Mouse (Mus musculus) spleen, adult 2 months (tissue): ENCODE measurements around the gene Btbd10.

Experiments
- CTCF ChIP-seq: fragments of 200-500 bp; IDR thresholded peaks from 2 replicates; pipeline ENCODE4 v1.5.1; 2011; ENCODE audit warnings: mild to moderate bottlenecking, inconsistent platforms; ENCODE audit not compliant: insufficient read depth, insufficient read length, insufficient replicate concordance; ENCODE audit errors: extremely low read depth
- POLR2A ChIP-seq: fragments of 200-500 bp; IDR thresholded peaks from 2 replicates; pipeline ENCODE4 v1.6.1; 2011; ENCODE audit warnings: low read depth, low read length, inconsistent platforms

DNA sequence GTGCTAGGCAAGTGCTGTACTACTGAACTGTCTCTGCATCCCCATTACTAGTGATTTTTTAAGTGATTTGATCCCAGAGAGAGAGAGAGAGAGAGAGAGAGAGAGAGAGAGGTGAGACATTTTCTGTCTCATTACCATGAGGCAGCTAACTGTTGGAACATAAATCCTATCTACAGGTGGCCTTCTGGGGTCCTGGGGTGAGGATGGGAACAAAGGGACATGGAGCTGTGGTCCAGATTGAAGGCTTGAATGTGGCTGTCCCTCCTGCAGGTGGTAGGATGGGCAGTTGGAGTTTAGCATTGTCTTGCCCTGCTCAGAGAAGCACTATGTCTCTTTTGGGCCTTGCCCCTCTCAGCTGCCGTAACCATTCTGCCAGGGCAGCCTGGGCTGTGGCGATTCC, 98.2 kb downstream of the Btbd10 start:
- TF ChIP-seq CTCF (no peak), POLR2A (no peak)
